Mouse (Mus musculus) sigmoid colon, adult 10 weeks (tissue): ENCODE data around the gene Vmn1r12. TPM values are rescaled to one million over a fixed set of nuclear protein-coding genes. Genes with fewer than 3 reads are reported as not detected.

Experiments
- polyA plus RNA-seq: library from polyadenylated mRNA; stranded (reverse); fragments of 350-450 nt; fragmentation: Illumina TruSeq; extraction: RNeasy Lipid Tissue Mini Kit (QIAGEN cat#74804); gene quantifications from one replicate; pipeline ENCODE4 v1.2.3, GENCODE M21; 2014; ENCODE audit warnings: low read depth, low replicate concordance

Vmn1r12 gene
- not detected for polyA plus RNA-seq

DNA sequence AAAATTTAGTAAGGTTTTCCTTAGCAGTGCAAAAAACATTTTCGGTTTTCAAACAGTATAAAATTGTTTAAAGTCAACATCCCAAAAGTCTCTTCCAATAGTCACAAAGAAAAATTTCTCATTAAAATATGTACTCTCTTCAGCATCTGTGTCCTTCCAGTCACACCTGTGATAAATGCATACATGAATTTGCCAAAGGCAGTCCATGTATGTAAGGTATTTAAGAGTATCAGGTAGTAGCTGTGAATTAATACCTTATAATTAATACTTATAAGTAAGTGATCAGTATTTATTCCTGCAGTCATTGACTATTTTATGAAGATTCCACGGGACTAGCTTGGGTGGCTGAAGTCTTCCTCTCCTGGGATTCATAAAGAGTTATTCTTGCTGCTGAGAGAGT, at the start of gene Vmn1r12:
Gene Vmn1r12, plus strand, starts transcription at position 301 of the 400 bp plus-strand sequence.

DNA sequence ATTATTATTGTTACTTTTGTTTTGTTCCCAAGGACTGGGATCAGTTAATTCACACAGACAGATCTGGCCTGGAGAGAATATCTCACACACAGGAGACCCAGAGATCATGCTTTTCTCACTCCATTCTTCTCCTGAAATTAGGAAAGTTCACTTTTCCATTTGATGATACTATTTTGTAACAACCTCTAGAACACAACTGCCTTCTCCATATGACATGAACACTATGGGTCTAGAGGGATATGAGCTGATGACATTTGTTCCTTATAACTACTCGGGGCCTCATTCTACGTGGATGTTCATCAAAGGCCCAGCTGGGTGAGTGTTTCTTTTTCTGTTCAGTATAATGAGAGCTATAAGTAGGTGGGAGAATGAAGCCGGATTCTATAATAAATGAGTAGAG, 47.6 kb upstream of the Vmn1r12 start, which contains the start of gene Vmn1r10:
Gene Vmn1r10, plus strand, starts transcription at position 301 of the 400 bp plus-strand sequence.

DNA sequence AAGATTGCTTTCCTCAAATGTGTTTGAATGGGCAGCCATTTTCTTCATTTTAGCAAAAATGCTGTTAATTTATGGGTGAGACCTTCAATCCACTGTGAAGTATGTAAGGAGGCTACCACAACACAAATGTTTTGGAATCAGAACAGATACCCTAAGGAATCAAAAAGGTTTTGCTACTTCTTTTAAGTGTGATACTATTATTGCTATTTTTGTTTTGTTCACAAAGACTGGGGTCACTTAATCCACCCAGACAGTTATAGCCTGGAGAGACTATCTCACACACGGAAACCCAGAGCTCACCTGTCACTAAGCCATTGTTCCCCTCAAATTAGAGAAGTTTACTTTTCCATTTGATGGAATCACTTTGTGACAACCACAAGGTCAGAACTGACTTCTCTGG, 23.6 kb upstream of the Vmn1r12 start, which contains the start of gene Vmn1r11:
Gene Vmn1r11, plus strand, starts transcription at position 301 of the 400 bp plus-strand sequence.

DNA sequence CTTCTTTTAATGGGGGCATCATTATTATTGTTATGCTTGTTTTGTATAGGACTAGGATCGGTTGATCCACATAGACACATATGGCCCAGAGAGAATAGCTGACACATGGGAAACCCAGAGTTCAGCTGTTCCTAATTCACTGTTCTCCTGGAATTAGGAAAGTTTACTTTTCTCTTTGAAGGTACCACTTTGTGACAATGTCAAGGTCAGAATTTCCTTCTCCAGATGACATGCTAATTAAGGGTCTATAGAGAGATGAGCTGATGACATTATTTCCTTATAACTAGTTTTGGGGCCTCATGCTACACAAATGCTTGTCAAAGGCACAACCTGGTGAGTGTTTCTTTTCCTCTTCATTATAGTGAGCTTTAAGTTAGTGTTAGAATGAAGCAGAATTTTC, 46.3 kb downstream of the Vmn1r12 start, which contains the start of gene Vmn1r13:
Gene Vmn1r13, plus strand, starts transcription at position 301 of the 400 bp plus-strand sequence.

Other genes with a start within 250 kb of the Vmn1r12 start
- gene Nt5c3, start 233.0 kb upstream of the Vmn1r12 start, polyA plus RNA-seq, result 432 TPM
- gene Vmn1r4, start 232.9 kb upstream of the Vmn1r12 start, polyA plus RNA-seq, result 0.98 TPM
- gene Vmn1r5, start 186.6 kb upstream of the Vmn1r12 start, polyA plus RNA-seq, result not detected
- gene Vmn1r6, start 159.7 kb upstream of the Vmn1r12 start, polyA plus RNA-seq, result not detected
- gene Vmn1r7, start 131.6 kb upstream of the Vmn1r12 start, polyA plus RNA-seq, result not detected
- gene Vmn1r8, start 124.6 kb upstream of the Vmn1r12 start, polyA plus RNA-seq, result not detected
- not detected for gene Vmn1r9, start 90.1 kb upstream of the Vmn1r12 start, polyA plus RNA-seq
- not detected for gene Vmn1r10, start 47.5 kb upstream of the Vmn1r12 start, polyA plus RNA-seq
- gene Vmn1r11, start 23.5 kb upstream of the Vmn1r12 start, polyA plus RNA-seq, result not detected
- gene Vmn1r13, start 46.4 kb downstream of the Vmn1r12 start, polyA plus RNA-seq, result not detected
- gene Vmn1r14, start 74.8 kb downstream of the Vmn1r12 start, polyA plus RNA-seq, result not detected
- gene Vmn1r15, start 101.0 kb downstream of the Vmn1r12 start, polyA plus RNA-seq, result not detected
- gene Vmn1r16, start 172.6 kb downstream of the Vmn1r12 start, polyA plus RNA-seq, result not detected
- not detected for gene Vmn1r17, start 206.8 kb downstream of the Vmn1r12 start, polyA plus RNA-seq
- gene Vmn1r18, start 238.9 kb downstream of the Vmn1r12 start, polyA plus RNA-seq, result not detected
- not detected for gene Vmn1r19, start 246.9 kb downstream of the Vmn1r12 start, polyA plus RNA-seq